Comparison of ENCODE assay signal across 22 mouse cellular contexts in the genomic region with DNA sequence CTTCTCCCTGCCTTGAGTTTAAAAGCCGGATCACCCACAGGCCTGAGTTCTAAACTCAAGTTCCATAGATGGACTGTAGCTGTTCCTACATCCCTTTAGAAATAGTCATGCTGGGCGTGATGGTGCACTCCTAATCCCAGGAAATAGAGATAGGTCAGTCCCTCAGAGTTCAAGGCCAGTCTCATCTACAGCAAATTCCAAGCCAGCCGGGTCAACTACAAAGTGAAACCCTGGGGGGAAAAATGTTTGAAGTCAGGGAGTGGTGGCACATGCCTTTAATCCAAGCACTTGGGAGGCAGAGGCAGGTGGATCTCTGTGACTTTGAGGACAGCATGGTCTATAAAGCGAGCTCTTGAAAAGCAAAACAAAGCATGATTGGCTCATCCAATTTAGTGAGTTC.
"Had no signal": no experiment of that assay in that cellular context is flagged by ENCODE, and none has a peak within 500 bp of the region (broad histone marks: within the 10 kb centered on the region; RNA-seq: fewer than 3 reads in every experiment).

No protein-coding gene starts in this region.

- H3K4me3 ChIP-seq: heart, adult 2 months; heart, embryonic 13.5 days; heart, embryonic 15.5 days; hindbrain, embryonic 13.5 days; hindbrain, embryonic 15.5 days; intestine, embryonic 15.5 days; layer of hippocampus, adult 2 months; left cerebral cortex, adult 2 months; limb, embryonic 10.5 days; limb, embryonic 12.5 days; liver, embryonic 13.5 days had no signal

- H3K9ac ChIP-seq: heart, embryonic 13.5 days; heart, embryonic 15.5 days; hindbrain, embryonic 13.5 days; hindbrain, embryonic 15.5 days; intestine, embryonic 15.5 days; limb, embryonic 12.5 days; liver, embryonic 13.5 days had no signal

- H3K36me3 ChIP-seq: hindbrain, embryonic 15.5 days; intestine, embryonic 15.5 days; liver, embryonic 13.5 days had no signal

- DNase-seq: gastrocnemius, postnatal 14 days; gastrocnemius, postnatal 36 days; heart, adult 11 months; heart, adult 2 months; heart, postnatal 14 days; heart, postnatal 36 days; kidney, adult 18-20 months; kidney, adult 8-10 months; kidney, postnatal 10 days; kidney, postnatal 25 days; kidney, postnatal 4 days; liver; liver, embryonic 13.5 days had no signal

- H3K9me3 ChIP-seq: heart, embryonic 13.5 days; heart, embryonic 15.5 days; hindbrain, embryonic 13.5 days; hindbrain, embryonic 15.5 days; intestine, embryonic 15.5 days; limb, embryonic 10.5 days; limb, embryonic 12.5 days; liver, embryonic 13.5 days had no signal

- H3K27ac ChIP-seq: heart, adult 2 months; heart, embryonic 13.5 days; heart, embryonic 15.5 days; hindbrain, embryonic 13.5 days; hindbrain, embryonic 15.5 days; intestine, embryonic 15.5 days; layer of hippocampus, adult 2 months; left cerebral cortex, adult 2 months; limb, embryonic 10.5 days; limb, embryonic 12.5 days; liver, embryonic 13.5 days had no signal

- H3K27me3 ChIP-seq: heart, embryonic 13.5 days; heart, embryonic 15.5 days; hindbrain, embryonic 13.5 days; hindbrain, embryonic 15.5 days; intestine, embryonic 15.5 days; limb, embryonic 12.5 days had no signal
